Mouse (Mus musculus): Measurements from ENCODE around the gene Olfr794. TPM values are rescaled to one million over a fixed set of nuclear protein-coding genes. Genes with fewer than 3 reads are reported as not detected.

The Olfr794 gene
- polyA plus RNA-seq (2012; rRNA removed) = not detected in 2 replicates

DNA sequence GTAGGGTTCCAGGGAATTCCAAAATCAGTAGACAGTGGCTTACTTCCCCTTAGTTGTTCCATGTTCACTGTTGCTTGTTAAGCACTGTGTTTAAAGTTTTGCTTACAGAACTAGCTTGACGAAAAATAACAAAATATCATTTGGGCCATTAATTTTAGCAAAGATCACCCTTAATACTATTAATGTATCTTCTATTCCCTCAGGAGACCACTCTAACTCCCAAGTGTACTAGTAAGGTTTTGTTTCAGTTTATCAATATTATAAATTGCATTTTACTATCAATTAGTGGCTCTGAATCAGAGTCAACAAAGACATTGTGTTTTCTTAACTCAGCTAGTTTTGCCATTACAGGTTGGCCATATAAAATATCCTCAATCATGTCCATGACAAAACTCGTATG lies at the start of gene Olfr794:
Gene Olfr794, plus strand, starts transcription at position 301 of the 400 bp plus-strand sequence.
- Histone ChIP-seq H3K36me3 (ENCODE audit: control insufficient read depth, insufficient read depth, low read length) (no peaks in the 10 kb centered on the region), H3K4me1 (ENCODE audit: control insufficient read depth, insufficient read depth, insufficient read length, low read length) (no peaks in the 10 kb centered on the region), H3K27ac (ENCODE audit: insufficient read depth, low read depth, low read length) (no peak within 1 kb of the TSS), H3K27me3 (ENCODE audit: control insufficient read depth, insufficient read depth, low read length) (no peaks in the 10 kb centered on the region), H3K4me3 (ENCODE audit: low read depth, low read length) (no peak within 1 kb of the TSS)
- 78% methylated on average over 2 of the region's 2 CpGs for WGBS
- no peak for TF ChIP-seq CTCF (IDR thresholded peaks at IDR 0.05; ENCODE audit: extremely low read depth, insufficient read length, insufficient replicate concordance, low read depth, low read length)
- no peak for TF ChIP-seq POLR2A (IDR thresholded peaks at IDR 0.05; ENCODE audit: low read depth, low read length)

DNA sequence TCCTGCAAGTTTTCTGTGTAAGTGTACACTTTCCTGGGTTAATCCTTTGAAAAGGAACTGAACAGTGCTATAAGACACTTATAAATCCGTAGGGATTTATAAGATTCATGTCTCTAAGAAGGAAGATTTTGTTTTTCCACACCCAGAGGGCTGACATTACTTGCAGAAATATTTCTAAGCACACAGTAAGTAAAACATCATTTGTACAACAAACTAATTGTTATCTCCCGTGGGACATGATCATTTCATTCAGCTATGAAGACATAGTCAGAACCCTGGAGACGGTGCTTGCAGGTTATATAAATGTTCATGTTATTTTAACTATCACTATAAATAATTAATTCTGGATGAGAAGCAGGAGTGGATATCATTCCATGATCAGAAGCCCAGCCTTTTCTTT lies 46.0 kb upstream of the Olfr794 start, which contains the start of gene Olfr791:
Gene Olfr791, plus strand, starts transcription at position 301 of the 400 bp plus-strand sequence.
- Histone ChIP-seq H3K4me3 (ENCODE audit: low read depth, low read length) (no peak within 1 kb of the TSS), H3K36me3 (ENCODE audit: control insufficient read depth, insufficient read depth, low read length) (no peaks in the 10 kb centered on the region), H3K27ac (ENCODE audit: insufficient read depth, low read depth, low read length) (no peak within 1 kb of the TSS), H3K4me1 (ENCODE audit: control insufficient read depth, insufficient read depth, insufficient read length, low read length) (no peaks in the 10 kb centered on the region), H3K27me3 (ENCODE audit: control insufficient read depth, insufficient read depth, low read length) (no peaks in the 10 kb centered on the region)
- WGBS = 64% methylated on average over 3 of the region's 3 CpGs
- TF ChIP-seq CTCF (IDR thresholded peaks at IDR 0.05; ENCODE audit: extremely low read depth, insufficient read length, insufficient replicate concordance, low read depth, low read length) = no peak

DNA sequence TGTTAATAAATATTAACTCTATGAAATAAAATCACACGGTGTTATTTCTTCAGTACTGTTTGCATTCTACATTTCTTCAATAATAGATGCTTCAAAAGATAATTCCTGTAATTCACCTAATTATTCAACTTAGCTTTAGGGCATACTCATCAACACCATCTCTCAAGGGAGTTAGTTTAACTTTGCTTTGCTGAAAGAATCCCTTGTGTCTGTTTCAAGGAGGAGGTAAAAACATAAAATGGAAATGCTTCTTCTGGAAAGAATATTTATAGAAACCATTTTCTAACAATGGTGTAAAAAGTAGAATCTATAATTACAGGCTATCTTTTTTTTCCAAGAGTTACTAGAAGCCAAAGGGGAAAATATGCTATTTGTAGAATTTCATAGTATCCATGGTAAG lies 28.6 kb upstream of the Olfr794 start, which contains the start of gene Olfr792:
Gene Olfr792, plus strand, starts transcription at position 301 of the 400 bp plus-strand sequence.
- Histone ChIP-seq H3K27me3 (ENCODE audit: control insufficient read depth, insufficient read depth, low read length) (no peaks in the 10 kb centered on the region), H3K4me3 (ENCODE audit: low read depth, low read length) (no peak within 1 kb of the TSS), H3K36me3 (ENCODE audit: control insufficient read depth, insufficient read depth, low read length) (no peaks in the 10 kb centered on the region), H3K27ac (ENCODE audit: insufficient read depth, low read depth, low read length) (no peak within 1 kb of the TSS), H3K4me1 (ENCODE audit: control insufficient read depth, insufficient read depth, insufficient read length, low read length) (no peaks in the 10 kb centered on the region)
- WGBS = 84% methylated on average over 1 of the region's 1 CpGs
- TF ChIP-seq CTCF (IDR thresholded peaks at IDR 0.05; ENCODE audit: extremely low read depth, insufficient read length, insufficient replicate concordance, low read depth, low read length) (no peak), POLR2A (IDR thresholded peaks at IDR 0.05; ENCODE audit: low read depth, low read length) (no peak)

DNA sequence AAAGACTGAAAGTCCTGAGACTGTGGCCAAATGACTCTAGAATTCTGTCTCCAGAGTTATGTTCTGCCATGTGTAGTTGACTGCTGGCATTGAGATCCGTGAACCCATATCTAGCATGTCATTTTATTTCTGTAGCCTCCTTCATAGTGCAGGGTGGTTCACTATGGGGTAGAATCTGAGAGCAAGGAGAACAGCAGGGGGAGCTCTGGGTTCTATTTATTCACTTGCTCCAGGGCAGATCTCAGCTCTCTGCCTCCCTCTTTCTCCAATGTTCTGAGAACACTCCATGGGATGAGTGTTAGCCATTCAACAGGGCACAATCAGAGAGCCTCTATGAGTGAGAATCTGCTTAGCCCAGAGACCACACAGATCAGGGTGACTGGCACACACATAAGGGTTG lies 18.1 kb upstream of the Olfr794 start:
- Histone ChIP-seq H3K4me3 (ENCODE audit: low read depth, low read length) (no peak overlapping the region), H3K27me3 (ENCODE audit: control insufficient read depth, insufficient read depth, low read length) (no peaks in the 10 kb centered on the region), H3K4me1 (ENCODE audit: control insufficient read depth, insufficient read depth, insufficient read length, low read length) (no peaks in the 10 kb centered on the region), H3K27ac (ENCODE audit: insufficient read depth, low read depth, low read length) (no peak overlapping the region), H3K36me3 (ENCODE audit: control insufficient read depth, insufficient read depth, low read length) (no peaks in the 10 kb centered on the region)
- 54% methylated on average over 1 of the region's 1 CpGs for WGBS
- TF ChIP-seq CTCF (IDR thresholded peaks at IDR 0.05; ENCODE audit: extremely low read depth, insufficient read length, insufficient replicate concordance, low read depth, low read length) (no peak), POLR2A (IDR thresholded peaks at IDR 0.05; ENCODE audit: low read depth, low read length) (no peak)

DNA sequence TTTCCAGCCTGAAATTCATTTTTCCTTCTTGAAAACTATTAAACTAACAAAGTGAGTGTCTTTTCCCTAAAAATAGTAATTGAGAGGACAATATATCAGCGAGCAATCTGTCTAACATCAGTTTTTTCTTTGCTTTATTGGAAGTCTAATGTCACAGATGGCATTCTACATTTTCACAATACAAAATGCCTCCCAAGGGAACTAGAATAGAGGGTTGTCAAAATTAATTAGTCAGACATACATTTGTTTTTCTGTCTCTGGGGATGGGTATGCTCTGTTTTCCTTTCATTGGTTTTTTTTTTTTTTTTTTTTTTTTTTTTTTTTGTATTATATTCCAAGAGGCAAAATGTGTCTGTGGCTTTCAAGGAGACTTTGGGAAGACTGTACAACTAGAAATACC lies 9.6 kb downstream of the Olfr794 start:
- Histone ChIP-seq H3K27me3 (ENCODE audit: control insufficient read depth, insufficient read depth, low read length) (no peaks in the 10 kb centered on the region), H3K4me1 (ENCODE audit: control insufficient read depth, insufficient read depth, insufficient read length, low read length) (no peaks in the 10 kb centered on the region), H3K36me3 (ENCODE audit: control insufficient read depth, insufficient read depth, low read length) (no peaks in the 10 kb centered on the region), H3K4me3 (ENCODE audit: low read depth, low read length) (no peak overlapping the region), H3K27ac (ENCODE audit: insufficient read depth, low read depth, low read length) (no peak overlapping the region)
- WGBS = 55% methylated on average over 1 of the region's 1 CpGs
- TF ChIP-seq CTCF (IDR thresholded peaks at IDR 0.05; ENCODE audit: extremely low read depth, insufficient read length, insufficient replicate concordance, low read depth, low read length) = no peak
- TF ChIP-seq POLR2A (IDR thresholded peaks at IDR 0.05; ENCODE audit: low read depth, low read length) = no peak

DNA sequence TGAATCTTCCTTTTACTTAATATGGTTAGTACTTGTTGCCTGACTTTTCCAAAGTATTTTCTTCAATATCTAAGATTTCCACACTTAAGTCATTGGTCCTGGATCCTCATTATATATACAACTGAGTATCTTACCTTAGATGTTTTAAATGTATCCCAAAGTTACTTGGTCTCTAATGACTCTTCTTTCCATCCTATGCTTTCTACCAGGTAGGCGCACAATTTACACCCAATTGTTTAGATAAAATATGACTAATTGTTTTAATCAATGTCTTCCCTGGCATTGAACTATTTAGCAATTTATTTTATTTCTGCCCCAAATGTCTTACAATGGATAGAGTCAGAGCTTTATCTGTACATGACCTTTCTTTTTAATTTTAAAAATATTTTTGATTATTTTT lies 45.0 kb downstream of the Olfr794 start, which contains the start of gene Olfr796:
Gene Olfr796, minus strand, starts transcription at position 101 of the 400 bp plus-strand sequence.
- no peak within 1 kb of the TSS for H3K27ac ChIP-seq (ENCODE audit: insufficient read depth, low read depth, low read length)
- no peaks in the 10 kb centered on the region for H3K4me1 ChIP-seq (ENCODE audit: control insufficient read depth, insufficient read depth, insufficient read length, low read length)
- 87% methylated on average over 1 of the region's 1 CpGs for WGBS
- H3K27me3 ChIP-seq (ENCODE audit: control insufficient read depth, insufficient read depth, low read length) = no peaks in the 10 kb centered on the region
- TF ChIP-seq CTCF (IDR thresholded peaks at IDR 0.05; ENCODE audit: extremely low read depth, insufficient read length, insufficient replicate concordance, low read depth, low read length) (no peak), POLR2A (IDR thresholded peaks at IDR 0.05; ENCODE audit: low read depth, low read length) (no peak)
- no peak within 1 kb of the TSS for H3K4me3 ChIP-seq (ENCODE audit: low read depth, low read length)
- no peaks in the 10 kb centered on the region for H3K36me3 ChIP-seq (ENCODE audit: control insufficient read depth, insufficient read depth, low read length)

DNA sequence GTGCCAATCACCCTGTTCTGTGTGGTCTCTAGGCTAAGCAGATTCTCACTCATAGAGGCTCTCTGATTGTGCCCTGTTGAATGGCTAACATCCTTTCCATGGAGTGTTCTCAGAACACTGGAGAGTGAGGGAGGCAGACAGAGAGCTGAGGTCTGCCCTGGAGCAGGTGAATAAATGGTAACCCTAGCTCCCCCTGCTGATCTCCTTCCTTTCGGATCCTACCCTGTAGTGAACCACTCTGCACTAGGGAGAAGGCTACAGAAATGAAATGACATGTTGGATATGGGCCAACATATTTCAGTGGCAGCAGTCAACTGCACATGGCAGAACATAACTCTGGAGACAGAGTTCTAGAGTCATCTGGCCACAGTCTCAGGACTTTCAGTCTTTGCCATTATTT lies 54.3 kb downstream of the Olfr794 start:
- WGBS = 32% methylated on average over 1 of the region's 1 CpGs
- H3K4me3 ChIP-seq (ENCODE audit: low read depth, low read length) = no peak overlapping the region
- no peak overlapping the region for H3K27ac ChIP-seq (ENCODE audit: insufficient read depth, low read depth, low read length)
- no peaks in the 10 kb centered on the region for H3K4me1 ChIP-seq (ENCODE audit: control insufficient read depth, insufficient read depth, insufficient read length, low read length)
- H3K36me3 ChIP-seq (ENCODE audit: control insufficient read depth, insufficient read depth, low read length) = no peaks in the 10 kb centered on the region
- TF ChIP-seq CTCF (IDR thresholded peaks at IDR 0.05; ENCODE audit: extremely low read depth, insufficient read length, insufficient replicate concordance, low read depth, low read length) (no peak), POLR2A (IDR thresholded peaks at IDR 0.05; ENCODE audit: low read depth, low read length) (no peak)
- no peaks in the 10 kb centered on the region for H3K27me3 ChIP-seq (ENCODE audit: control insufficient read depth, insufficient read depth, low read length)

Other genes starting within 250 kb of the Olfr794 start
- not detected in 2 replicates for gene Olfr780, start 249.5 kb upstream of the Olfr794 start, polyA plus RNA-seq (2012; rRNA removed)
- gene Olfr781, start 238.8 kb upstream of the Olfr794 start, polyA plus RNA-seq (2012; rRNA removed) = not detected in 2 replicates
- gene Olfr782, start 218.8 kb upstream of the Olfr794 start, polyA plus RNA-seq (2012; rRNA removed) = not detected in 2 replicates
- not detected in 2 replicates for gene Olfr784, start 183.6 kb upstream of the Olfr794 start, polyA plus RNA-seq (2012; rRNA removed)
- not detected in 2 replicates for gene Olfr785, start 162.2 kb upstream of the Olfr794 start, polyA plus RNA-seq (2012; rRNA removed)
- gene Olfr786, start 140.3 kb upstream of the Olfr794 start, polyA plus RNA-seq (2012; rRNA removed) = not detected in 2 replicates
- gene Olfr787, start 105.8 kb upstream of the Olfr794 start, polyA plus RNA-seq (2012; rRNA removed) = not detected in 2 replicates
- gene Olfr788, start 96.7 kb upstream of the Olfr794 start, polyA plus RNA-seq (2012; rRNA removed) = not detected in 2 replicates
- not detected in 2 replicates for gene Olfr789, start 82.9 kb upstream of the Olfr794 start, polyA plus RNA-seq (2012; rRNA removed)
- gene Olfr790, start 69.2 kb upstream of the Olfr794 start, polyA plus RNA-seq (2012; rRNA removed) = not detected in 2 replicates
- gene Olfr791, start 45.9 kb upstream of the Olfr794 start, polyA plus RNA-seq (2012; rRNA removed) = not detected in 2 replicates
- gene Olfr792, start 28.5 kb upstream of the Olfr794 start, polyA plus RNA-seq (2012; rRNA removed) = not detected in 2 replicates
- gene Olfr796, start 44.9 kb downstream of the Olfr794 start, polyA plus RNA-seq (2012; rRNA removed) = not detected in 2 replicates
- not detected in 2 replicates for gene Olfr798, start 60.3 kb downstream of the Olfr794 start, polyA plus RNA-seq (2012; rRNA removed)
- not detected in 2 replicates for gene Olfr799, start 69.8 kb downstream of the Olfr794 start, polyA plus RNA-seq (2012; rRNA removed)
- gene Olfr800, start 90.0 kb downstream of the Olfr794 start, polyA plus RNA-seq (2012; rRNA removed) = not detected in 2 replicates
- gene Olfr801, start 106.2 kb downstream of the Olfr794 start, polyA plus RNA-seq (2012; rRNA removed) = not detected in 2 replicates
- gene Olfr802, start 120.5 kb downstream of the Olfr794 start, polyA plus RNA-seq (2012; rRNA removed) = not detected in 2 replicates
- gene Olfr803, start 126.6 kb downstream of the Olfr794 start, polyA plus RNA-seq (2012; rRNA removed) = not detected in 2 replicates
- gene Olfr804, start 135.6 kb downstream of the Olfr794 start, polyA plus RNA-seq (2012; rRNA removed) = not detected in 2 replicates
- gene Olfr805, start 161.7 kb downstream of the Olfr794 start, polyA plus RNA-seq (2012; rRNA removed) = not detected in 2 replicates
- not detected in 2 replicates for gene Olfr806, start 174.3 kb downstream of the Olfr794 start, polyA plus RNA-seq (2012; rRNA removed)
- not detected in 2 replicates for gene Olfr807, start 190.1 kb downstream of the Olfr794 start, polyA plus RNA-seq (2012; rRNA removed)
- not detected in 2 replicates for gene Olfr808, start 197.8 kb downstream of the Olfr794 start, polyA plus RNA-seq (2012; rRNA removed)
- not detected in 2 replicates for gene Olfr809, start 207.0 kb downstream of the Olfr794 start, polyA plus RNA-seq (2012; rRNA removed)
- gene Olfr810, start 227.3 kb downstream of the Olfr794 start, polyA plus RNA-seq (2012; rRNA removed) = not detected in 2 replicates
- not detected in 2 replicates for gene Olfr811, start 236.7 kb downstream of the Olfr794 start, polyA plus RNA-seq (2012; rRNA removed)